Mouse (Mus musculus): ENCODE data around the gene 9330159F19Rik. TPM values are rescaled to one million over a fixed set of nuclear protein-coding genes. Genes with fewer than 3 reads are reported as not detected.

Gene 9330159F19Rik
- total RNA-seq, 4 experiments from 2014 or later = 56.1 to 72.4 (median 61.3) TPM

Other genes with a start within 250 kb of the 9330159F19Rik start
- not detected for gene 2310057J18Rik, start 225.3 kb upstream of the 9330159F19Rik start, total RNA-seq (2022)
- 100 to 1,000 TPM; 122 to 143 (median 135) TPM for gene Soga3, start 67.8 kb upstream of the 9330159F19Rik start, total RNA-seq (2022)
- gene Gm49353, start 12.7 kb upstream of the 9330159F19Rik start, total RNA-seq (2022) = 10 to 100 TPM; 13.3 to 27.1 (median 23.4) TPM
- 10 to 100 TPM; 27.7 to 38.2 (median 31.8) TPM for gene Echdc1, start 101.6 kb downstream of the 9330159F19Rik start, total RNA-seq (2022)
- gene Rnf146, start 150.8 kb downstream of the 9330159F19Rik start, total RNA-seq (2022) = 10 to 100 TPM; 85.8 to 94.5 (median 89.2) TPM